Mouse (Mus musculus) bone marrow macrophage, adult 2 months (primary cell): ENCODE data around the gene Slc39a7. TPM values are rescaled to one million over a fixed set of nuclear protein-coding genes. Genes with fewer than 3 reads are reported as not detected.

Source experiments
- H3K27ac ChIP-seq: 2 replicates; pipeline ENCODE4 v1.5.1; 2012; ENCODE audit warnings: low read depth, low read length; ENCODE audit not compliant: insufficient read depth
- H3K4me1 ChIP-seq: 2 replicates; pipeline ENCODE4 v1.6.1; 2012; ENCODE audit warnings: low read length; ENCODE audit not compliant: control insufficient read depth, insufficient read depth
- H3K4me3 ChIP-seq: 2 replicates; pipeline ENCODE4 v1.5.1; 2012; ENCODE audit warnings: mild to moderate bottlenecking, low read length, moderate library complexity; ENCODE audit not compliant: insufficient read depth
- CTCF ChIP-seq: IDR thresholded peaks from 2 replicates; pipeline ENCODE4 v1.5.1; 2012; ENCODE audit warnings: low read depth, mild to moderate bottlenecking, low read length, moderate library complexity
- POLR2A ChIP-seq: IDR thresholded peaks from 2 replicates; pipeline ENCODE4 v1.6.1; 2012; ENCODE audit warnings: mild to moderate bottlenecking, low read depth, low read length, borderline replicate concordance
- polyA plus RNA-seq: library from polyadenylated mRNA; stranded (reverse); fragments of >200 nt; gene quantifications from 2 replicates; pipeline ENCODE4 v1.2.4, GENCODE M21; 2012; ENCODE audit not compliant: missing spikeins, insufficient read depth, insufficient read length

The Slc39a7 gene
- polyA plus RNA-seq, 1 experiment: 62.3 TPM

DNA sequence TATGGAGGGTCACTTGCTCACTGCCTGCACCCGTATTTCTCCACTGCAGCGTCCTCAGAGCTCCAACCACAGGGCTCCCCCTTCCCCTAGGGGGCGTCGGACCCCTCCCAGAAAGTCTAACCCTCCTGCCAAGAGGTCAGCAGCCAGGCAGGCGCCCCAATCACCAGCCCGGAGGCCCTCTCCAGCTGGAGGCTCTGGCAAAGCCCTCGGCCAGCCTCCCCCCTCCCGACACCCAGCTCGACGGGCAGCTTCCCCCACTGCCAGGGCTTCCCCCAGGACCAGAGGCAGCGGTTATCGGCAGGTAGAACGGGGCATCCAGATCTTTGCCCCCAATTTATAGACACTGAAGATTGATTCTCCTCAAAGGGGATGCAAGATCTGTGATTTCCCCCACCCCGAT is 14.5 kb upstream of the Slc39a7 start:
- TF ChIP-seq POLR2A (no peak), CTCF (no peak)
- H3K4me1 ChIP-seq: no peaks in the 10 kb centered on the region
- H3K27ac ChIP-seq: no peak overlapping the region
- H3K4me3 ChIP-seq: no peak overlapping the region

DNA sequence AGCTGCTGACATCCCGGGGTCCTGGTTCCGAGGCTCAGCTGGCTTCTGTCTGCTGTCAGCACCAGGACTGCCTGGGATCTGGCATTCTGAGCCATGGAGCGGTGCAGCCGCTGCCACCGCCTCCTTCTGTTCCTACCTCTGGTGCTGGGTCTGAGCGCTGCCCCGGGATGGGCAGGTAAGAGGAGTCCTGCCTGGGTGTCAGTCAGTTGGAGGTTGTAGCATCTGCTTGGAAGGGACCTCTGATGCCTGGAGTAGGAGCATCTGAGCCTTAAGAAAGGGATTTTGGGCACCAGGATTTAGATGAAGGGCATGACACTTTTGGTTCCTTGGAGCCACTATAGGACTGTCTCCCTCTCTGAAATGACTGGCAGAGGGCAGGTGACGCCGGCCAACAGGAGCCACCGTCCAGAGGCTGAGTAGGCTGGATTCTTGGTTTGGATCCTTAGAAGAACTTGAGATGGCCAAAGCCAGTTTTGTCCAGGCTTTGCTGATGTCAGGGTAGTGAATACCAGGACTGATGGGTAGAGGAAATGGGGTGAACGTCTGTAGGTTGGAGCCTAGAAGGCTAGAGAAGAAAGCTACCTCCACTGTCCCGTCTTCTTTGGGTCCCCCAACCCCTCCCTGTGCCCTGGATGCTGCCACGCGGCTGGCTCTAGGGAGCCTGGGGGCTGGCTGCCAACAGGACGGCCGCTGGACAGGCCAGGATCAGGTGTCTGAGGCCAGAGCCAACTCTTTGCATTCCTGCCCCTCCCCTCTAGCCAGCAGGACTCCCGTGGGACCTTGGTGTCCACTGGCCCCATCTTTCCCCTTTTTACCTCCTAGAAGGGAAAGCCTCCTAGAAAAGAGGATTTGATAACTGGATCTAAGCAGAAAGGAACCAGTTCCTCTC is 8.3 kb upstream of the Slc39a7 start:
- Histone ChIP-seq H3K4me3 (no peak overlapping the region), H3K4me1 (no peaks in the 10 kb centered on the region), H3K27ac (no peak overlapping the region)
- 0 out of 2 replicates have a peak, but pooled peaks have one; percentile 7 for TF ChIP-seq CTCF
- no peak for TF ChIP-seq POLR2A

DNA sequence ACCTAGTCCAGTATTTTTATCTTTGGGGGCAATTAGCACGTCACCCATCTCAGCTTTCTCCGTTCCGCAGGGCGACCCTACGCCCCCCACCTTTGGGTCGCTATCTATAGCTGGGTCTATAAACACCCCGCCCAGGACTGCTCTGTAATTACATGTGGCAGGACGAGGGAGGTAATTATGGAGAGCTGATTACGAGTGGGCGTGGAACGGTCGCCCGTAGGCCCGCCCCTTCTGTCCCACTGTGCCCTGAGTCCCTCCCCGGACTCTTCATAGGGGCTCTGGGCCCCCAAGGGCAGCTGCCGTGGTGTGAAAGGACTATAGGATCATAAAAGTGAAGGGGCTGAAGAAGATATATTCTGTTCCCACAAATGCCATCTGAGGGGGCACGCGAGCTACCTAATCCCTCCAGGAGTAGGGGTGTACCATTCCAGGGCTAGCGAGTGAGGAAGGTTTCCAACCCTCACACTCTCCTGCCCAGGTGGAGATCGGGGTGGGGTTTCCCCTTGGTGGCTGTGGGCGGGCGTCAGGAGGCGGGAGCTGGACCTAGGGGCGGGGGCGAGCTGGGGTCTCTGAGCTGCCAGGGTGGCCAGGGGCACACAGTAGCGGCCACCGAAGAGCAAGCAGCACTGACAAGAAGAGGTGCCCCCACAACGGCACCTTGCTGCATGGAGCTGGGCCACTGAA is 7.5 kb upstream of the Slc39a7 start, which contains the start of gene Col11a2:
Col11a2 (plus strand) TSS at position 560 of the 684 bp plus-strand sequence.
- Histone ChIP-seq H3K27ac (no peak within 1 kb of the TSS), H3K4me3 (no peak within 1 kb of the TSS), H3K4me1 (peaks cover under 1% of the 10 kb centered on the region)
- no peak for TF ChIP-seq CTCF
- TF ChIP-seq POLR2A: no peak

DNA sequence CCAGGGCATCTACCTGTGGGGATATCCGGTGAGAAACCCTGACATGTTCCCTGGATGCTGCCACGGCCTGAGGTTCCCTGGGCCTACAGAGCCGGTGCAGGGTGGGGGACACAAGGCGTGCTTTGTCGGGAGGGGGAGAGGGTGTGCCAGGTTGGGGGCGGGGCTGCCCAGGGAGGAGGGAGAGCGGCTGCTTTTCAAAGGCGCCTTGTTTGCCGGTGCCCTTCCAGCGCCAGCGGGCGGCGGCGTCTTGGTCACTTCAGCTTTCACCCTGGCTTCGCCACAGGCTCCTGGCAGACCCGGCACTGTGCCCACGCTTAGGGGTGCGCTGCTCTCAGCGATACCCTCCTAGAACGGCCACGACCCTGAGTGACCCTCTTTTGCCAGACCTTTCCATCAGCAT is 7.0 kb upstream of the Slc39a7 start:
- TF ChIP-seq POLR2A (no peak), CTCF (no peak)
- H3K4me3 ChIP-seq: no peak overlapping the region
- no peak overlapping the region for H3K27ac ChIP-seq
- peaks cover 7% of the 10 kb centered on the region for H3K4me1 ChIP-seq

DNA sequence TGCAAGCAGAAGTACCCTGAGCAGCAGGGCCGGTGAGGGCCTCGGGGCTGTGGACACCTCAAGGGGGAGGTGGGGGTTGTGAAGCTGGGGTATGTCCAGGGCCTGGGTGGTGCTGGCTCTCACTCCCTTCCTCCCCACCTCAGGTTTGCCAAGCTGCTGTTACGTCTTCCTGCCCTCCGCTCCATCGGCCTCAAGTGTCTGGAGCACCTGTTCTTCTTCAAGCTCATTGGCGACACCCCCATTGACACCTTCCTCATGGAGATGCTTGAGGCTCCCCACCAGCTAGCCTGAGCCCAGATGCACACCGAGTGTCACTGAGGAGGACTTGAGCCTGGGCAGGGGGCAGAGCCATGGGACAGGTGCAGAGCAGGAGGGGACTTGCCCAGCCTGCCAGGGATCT is 5.8 kb upstream of the Slc39a7 start:
- Histone ChIP-seq H3K4me3 (no peak overlapping the region), H3K4me1 (peaks cover 9% of the 10 kb centered on the region), H3K27ac (no peak overlapping the region)
- TF ChIP-seq CTCF (no peak), POLR2A (no peak)

DNA sequence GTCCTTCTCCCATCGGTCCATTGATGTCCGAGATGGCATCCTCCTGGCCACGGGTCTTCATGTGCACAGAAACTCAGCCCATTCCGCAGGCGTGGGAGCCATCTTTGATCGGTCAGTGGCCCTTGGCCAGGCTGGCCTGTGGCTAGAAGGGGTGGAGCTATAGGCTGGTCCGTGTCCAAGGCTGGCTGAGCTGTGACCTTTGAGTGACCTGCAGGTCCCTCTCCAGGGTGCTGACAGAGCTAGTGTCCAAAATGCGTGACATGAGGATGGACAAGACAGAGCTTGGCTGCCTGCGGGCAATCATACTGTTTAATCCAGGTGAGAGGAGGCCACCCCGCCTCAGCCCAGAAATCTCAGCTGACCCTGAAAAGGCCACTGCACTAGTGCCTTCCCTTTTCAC is 5.2 kb upstream of the Slc39a7 start:
- peaks cover 9% of the 10 kb centered on the region for H3K4me1 ChIP-seq
- H3K4me3 ChIP-seq: no peak overlapping the region
- H3K27ac ChIP-seq: no peak overlapping the region
- TF ChIP-seq POLR2A: no peak
- no peak for TF ChIP-seq CTCF

DNA sequence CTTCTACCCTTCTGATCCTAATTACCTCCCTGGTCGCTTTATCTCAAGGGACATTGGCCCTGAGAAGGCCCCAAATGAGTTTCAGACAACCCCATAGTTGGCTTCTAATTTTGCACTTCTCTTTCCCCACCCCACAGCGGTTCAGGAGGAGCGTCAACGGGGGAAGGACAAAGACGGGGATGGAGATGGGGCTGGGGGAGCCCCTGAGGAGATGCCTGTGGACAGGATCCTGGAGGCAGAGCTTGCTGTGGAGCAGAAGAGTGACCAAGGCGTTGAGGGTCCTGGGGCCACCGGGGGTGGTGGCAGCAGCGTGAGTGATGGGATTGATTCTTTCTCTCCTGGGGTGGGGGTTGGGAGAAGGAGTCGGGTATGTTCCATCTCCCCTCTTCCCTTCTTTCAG is 4.0 kb upstream of the Slc39a7 start:
- H3K4me3 ChIP-seq: no peak overlapping the region
- peaks cover 9% of the 10 kb centered on the region for H3K4me1 ChIP-seq
- no peak overlapping the region for H3K27ac ChIP-seq
- TF ChIP-seq POLR2A (no peak), CTCF (no peak)

DNA sequence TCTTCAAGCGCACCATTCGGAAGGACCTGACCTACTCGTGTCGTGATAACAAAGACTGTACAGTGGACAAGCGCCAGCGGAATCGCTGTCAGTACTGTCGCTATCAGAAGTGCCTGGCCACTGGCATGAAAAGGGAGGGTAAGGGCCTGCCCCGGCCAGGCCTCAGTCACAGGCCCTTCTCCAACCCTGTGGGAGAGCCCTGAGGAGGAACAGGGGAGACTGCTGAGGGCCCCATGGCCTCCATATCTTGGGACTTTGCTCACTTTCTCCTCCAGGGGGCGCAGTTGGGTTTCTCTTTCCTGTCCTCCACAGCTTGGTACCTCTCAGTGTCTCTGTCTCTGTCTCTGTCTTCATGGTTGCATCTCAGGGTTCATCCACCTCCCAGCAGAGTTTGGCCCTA is 2.6 kb upstream of the Slc39a7 start:
- Histone ChIP-seq H3K4me3 (no peak overlapping the region), H3K4me1 (peaks cover 20% of the 10 kb centered on the region), H3K27ac (no peak overlapping the region)
- TF ChIP-seq POLR2A (no peak), CTCF (peak; percentile 64)

DNA sequence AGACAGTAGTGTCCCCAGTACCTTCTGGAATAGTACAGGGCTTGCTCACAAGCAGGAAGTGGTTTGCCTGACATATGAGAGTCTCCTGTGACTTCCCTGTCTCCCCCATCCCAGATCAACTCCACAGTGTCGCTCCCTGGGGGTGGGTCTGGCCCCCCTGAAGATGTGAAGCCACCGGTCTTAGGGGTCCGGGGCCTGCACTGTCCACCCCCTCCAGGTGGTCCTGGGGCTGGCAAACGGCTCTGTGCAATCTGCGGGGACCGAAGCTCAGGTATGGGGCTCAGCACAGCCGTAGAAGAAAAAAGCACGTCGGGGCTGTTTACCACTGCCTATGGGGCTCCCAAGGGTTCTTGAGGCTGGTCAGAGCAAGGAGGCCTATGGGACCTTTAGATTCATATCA is 2.0 kb upstream of the Slc39a7 start:
- H3K27ac ChIP-seq: peak overlapping the region; percentile 63
- H3K4me1 ChIP-seq: peaks cover 20% of the 10 kb centered on the region
- no peak for TF ChIP-seq POLR2A
- no peak for TF ChIP-seq CTCF
- peak overlapping the region; percentile 82 for H3K4me3 ChIP-seq

DNA sequence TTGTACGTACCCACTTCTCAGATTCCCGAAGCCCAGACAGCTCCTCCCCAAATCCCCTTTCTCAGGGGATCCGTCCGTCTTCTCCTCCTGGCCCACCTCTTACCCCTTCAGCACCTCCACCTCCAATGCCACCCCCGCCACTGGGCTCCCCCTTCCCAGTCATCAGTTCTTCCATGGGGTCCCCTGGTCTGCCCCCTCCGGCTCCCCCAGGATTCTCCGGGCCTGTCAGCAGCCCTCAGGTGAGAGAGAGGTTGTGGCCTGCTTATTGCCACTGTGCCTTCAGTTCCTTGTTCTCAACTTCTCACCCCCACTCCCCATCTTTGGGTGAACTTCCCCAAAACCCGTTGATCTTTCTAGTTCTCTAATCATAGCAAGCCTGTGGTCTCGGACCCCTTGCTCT is 1.3 kb upstream of the Slc39a7 start:
- Histone ChIP-seq H3K27ac (peak overlapping the region; percentile 63), H3K4me3 (peak overlapping the region; percentile 82), H3K4me1 (peaks cover 22% of the 10 kb centered on the region)
- TF ChIP-seq CTCF: no peak
- TF ChIP-seq POLR2A: no peak
